Mouse (Mus musculus): ENCODE measurements around the gene Dhx32. TPM values are rescaled to one million over a fixed set of nuclear protein-coding genes. Genes with fewer than 3 reads are reported as not detected.

Dhx32 gene
- polyA plus RNA-seq, 1 experiment from 2014 or later = 38.5 TPM

DNA sequence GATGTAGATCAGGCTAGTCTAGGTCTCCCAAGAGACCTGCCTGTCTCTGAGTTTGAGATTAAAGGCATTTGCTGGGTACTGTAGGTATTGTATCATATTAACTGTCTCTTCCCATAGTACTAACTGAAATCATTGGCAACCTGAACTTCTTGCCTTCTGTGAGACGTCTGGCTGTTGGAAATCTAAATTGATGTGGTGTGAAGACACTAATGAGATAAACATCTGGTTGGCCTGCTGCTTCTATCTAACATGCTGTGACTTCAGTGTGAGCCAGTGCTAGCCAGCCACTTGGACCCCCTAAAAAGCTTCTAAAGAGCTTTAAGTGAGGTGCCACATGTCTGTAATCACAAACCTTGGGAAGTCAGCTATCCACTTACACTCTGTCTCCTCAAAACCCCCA is 10.2 kb upstream of the Dhx32 start:
- WGBS = 31% methylated on average over 1 of the region's 1 CpGs

GRCm38 (mm10) chr7:133790608-133791229 is 8.2 kb upstream of the Dhx32 start:
- no peaks in the 10 kb centered on the region for H3K9me3 ChIP-seq
- no peaks in the 10 kb centered on the region for H3K27me3 ChIP-seq (replicated peaks; ENCODE audit: low read depth, poor library complexity, severe bottlenecking)
- 89% methylated on average over 4 of the region's 4 CpGs for WGBS

More for the DNA sequence above, 10.2 kb upstream of the Dhx32 start:
- H3K27me3 ChIP-seq (replicated peaks; ENCODE audit: low read depth, poor library complexity, severe bottlenecking) = no peaks in the 10 kb centered on the region
- H3K4me1 ChIP-seq = peaks cover 14% of the 10 kb centered on the region
- no peak overlapping the region for H3K4me3 ChIP-seq
- DNase-seq (ENCODE audit: low spot score) = no peak
- no peak overlapping the region for H3K27ac ChIP-seq (replicated peaks)
- H3K9me3 ChIP-seq = no peaks in the 10 kb centered on the region
- no peaks in the 10 kb centered on the region for H3K36me3 ChIP-seq (replicated peaks)

DNA sequence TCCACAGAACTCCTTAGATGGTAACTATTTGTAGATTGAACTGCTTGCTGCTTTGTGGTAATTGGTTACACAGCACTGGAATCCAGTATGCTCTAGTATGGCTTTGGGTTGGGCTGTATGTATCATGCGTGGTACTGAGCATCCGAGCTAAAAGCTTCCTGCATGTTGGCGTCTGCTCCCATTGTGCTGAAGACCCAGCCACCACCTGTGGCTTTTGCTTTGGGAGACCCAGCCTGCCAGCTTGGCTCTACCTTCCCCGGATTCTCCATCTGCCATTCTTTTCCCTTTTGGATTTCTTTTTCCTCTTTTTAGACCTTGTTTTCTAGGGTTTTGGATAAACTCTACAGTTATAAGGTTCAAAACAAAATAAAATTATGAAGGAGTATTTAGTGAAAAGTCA is 7.6 kb upstream of the Dhx32 start:
- H3K4me3 ChIP-seq = no peak overlapping the region
- no peaks in the 10 kb centered on the region for H3K27me3 ChIP-seq (replicated peaks; ENCODE audit: low read depth, poor library complexity, severe bottlenecking)
- 93% methylated on average over 4 of the region's 4 CpGs for WGBS
- no peak overlapping the region for H3K27ac ChIP-seq (replicated peaks)
- no peaks in the 10 kb centered on the region for H3K36me3 ChIP-seq (replicated peaks)
- H3K9me3 ChIP-seq = no peaks in the 10 kb centered on the region
- H3K4me1 ChIP-seq = peaks cover 14% of the 10 kb centered on the region
- no peak for DNase-seq (ENCODE audit: low spot score)

More at GRCm38 (mm10) chr7:133790608-133791229, 8.2 kb upstream of the Dhx32 start:
- Histone ChIP-seq H3K4me1 (peaks cover 14% of the 10 kb centered on the region), H3K36me3 (replicated peaks) (no peaks in the 10 kb centered on the region), H3K4me3 (no peak overlapping the region), H3K27ac (replicated peaks) (no peak overlapping the region)
- DNase-seq (ENCODE audit: low spot score) = no peak

DNA sequence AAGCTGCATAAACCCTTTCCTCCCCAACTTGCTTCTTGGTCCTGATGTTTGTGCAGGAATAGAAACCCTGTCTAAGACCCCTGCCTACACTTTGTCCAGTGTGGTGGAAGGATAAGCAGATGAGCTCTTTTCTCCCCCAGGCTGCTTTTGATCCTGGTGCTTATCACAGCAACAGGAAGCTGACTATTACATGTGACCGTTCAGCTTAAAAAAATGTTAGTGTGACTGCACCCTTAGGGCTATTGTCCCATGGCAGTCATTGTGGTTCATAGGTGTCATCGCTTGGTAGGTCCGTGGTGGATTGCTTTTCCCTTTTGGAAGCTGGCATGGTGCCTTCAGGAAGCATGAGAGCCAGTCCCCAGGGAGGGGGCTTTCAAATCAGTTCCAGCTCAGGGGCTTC is 5.6 kb upstream of the Dhx32 start:
- H3K36me3 ChIP-seq (replicated peaks) = no peaks in the 10 kb centered on the region
- 68% methylated on average over 3 of the region's 3 CpGs for WGBS

DNA sequence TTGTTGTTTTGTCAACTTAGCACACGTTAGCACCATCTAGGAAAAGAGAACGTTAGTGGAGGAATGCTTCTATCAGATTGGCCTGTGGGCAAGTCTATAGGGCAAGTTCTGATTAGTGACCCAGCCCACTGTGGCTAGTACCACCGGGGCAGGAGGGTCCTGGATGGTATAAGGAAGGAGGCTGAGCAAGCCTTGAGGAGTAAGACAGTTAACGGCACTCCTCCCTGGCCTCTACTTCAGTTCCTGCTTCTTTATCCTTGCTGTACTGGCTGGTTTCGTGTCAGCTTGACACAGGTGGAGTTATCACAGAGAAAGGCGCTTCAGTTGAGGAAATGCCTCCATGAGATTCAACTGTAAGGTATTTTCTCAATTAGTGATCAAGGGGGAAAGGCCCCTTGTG is 5.0 kb upstream of the Dhx32 start:
- no peaks in the 10 kb centered on the region for H3K36me3 ChIP-seq (replicated peaks)
- H3K9me3 ChIP-seq = no peaks in the 10 kb centered on the region
- no peak for DNase-seq (ENCODE audit: low spot score)
- no peaks in the 10 kb centered on the region for H3K27me3 ChIP-seq (replicated peaks; ENCODE audit: low read depth, poor library complexity, severe bottlenecking)
- peaks cover 15% of the 10 kb centered on the region for H3K4me1 ChIP-seq
- H3K27ac ChIP-seq (replicated peaks) = no peak overlapping the region
- no peak overlapping the region for H3K4me3 ChIP-seq
- 85% methylated on average over 6 of the region's 6 CpGs for WGBS

More for the DNA sequence above, 5.6 kb upstream of the Dhx32 start:
- DNase-seq (ENCODE audit: low spot score) = no peak
- no peak overlapping the region for H3K4me3 ChIP-seq
- H3K27me3 ChIP-seq (replicated peaks; ENCODE audit: low read depth, poor library complexity, severe bottlenecking) = no peaks in the 10 kb centered on the region
- no peak overlapping the region for H3K27ac ChIP-seq (replicated peaks)
- no peaks in the 10 kb centered on the region for H3K9me3 ChIP-seq
- H3K4me1 ChIP-seq = peaks cover 14% of the 10 kb centered on the region

DNA sequence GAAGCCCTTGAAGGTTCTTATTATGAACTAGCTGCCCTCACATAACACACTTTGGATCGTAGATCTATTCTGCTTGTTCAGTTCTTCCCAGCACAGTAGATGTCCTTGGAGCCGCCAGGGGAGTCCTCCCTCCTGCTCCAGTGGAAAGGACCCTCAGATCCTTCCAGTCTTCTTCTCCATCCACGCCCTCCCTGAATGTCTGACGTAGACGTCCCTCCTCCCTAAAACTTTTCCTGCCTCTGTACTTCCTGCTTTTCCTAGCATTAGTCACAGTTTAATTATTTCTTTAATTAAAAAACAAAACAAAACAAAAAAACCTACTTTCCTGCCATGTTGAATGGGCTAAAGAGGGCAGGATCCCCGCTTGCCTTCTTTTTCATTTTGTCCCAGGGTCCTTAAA is 535 bp downstream of the Dhx32 start:
- DNase-seq (ENCODE audit: low spot score) = no peak
- Histone ChIP-seq H3K4me3 (no peak overlapping the region), H3K4me1 (peaks cover 7% of the 10 kb centered on the region; the same call in 1 of the 2 replicates), H3K9me3 (no peaks in the 10 kb centered on the region), H3K27me3 (replicated peaks; ENCODE audit: low read depth, poor library complexity, severe bottlenecking) (peaks cover 6% of the 10 kb centered on the region; the same call in 1 of the 2 replicates), H3K36me3 (replicated peaks) (no peaks in the 10 kb centered on the region), H3K27ac (replicated peaks) (no peak overlapping the region)
- 64% methylated on average over 6 of the region's 6 CpGs for WGBS

DNA sequence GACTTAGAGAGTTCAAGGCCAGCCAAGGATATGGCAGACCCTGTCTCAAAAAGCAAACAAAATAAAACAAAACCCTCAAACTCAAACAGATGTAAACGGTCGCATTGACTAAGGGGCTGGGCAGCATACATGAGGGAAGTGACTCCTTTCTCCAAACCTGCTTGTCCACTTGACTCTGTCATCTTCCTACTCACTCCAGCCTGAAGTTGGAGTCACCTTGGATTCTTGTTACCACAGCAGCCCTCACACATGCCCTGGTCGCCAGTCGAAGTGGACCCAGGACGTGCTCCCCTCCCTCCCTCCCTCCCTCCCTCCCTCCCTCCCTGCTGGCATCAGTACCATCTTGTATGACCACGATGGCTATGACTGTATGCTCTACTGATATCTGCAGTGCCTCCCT is 943 bp downstream of the Dhx32 start:
- H3K9me3 ChIP-seq = no peaks in the 10 kb centered on the region
- no peak for DNase-seq (ENCODE audit: low spot score)
- WGBS = 74% methylated on average over 6 of the region's 6 CpGs
- peaks cover 11% of the 10 kb centered on the region; the same call in 1 of the 2 replicates for H3K4me1 ChIP-seq
- H3K27ac ChIP-seq (replicated peaks) = no peak overlapping the region
- no peaks in the 10 kb centered on the region for H3K36me3 ChIP-seq (replicated peaks)
- H3K4me3 ChIP-seq = no peak overlapping the region
- H3K27me3 ChIP-seq (replicated peaks; ENCODE audit: low read depth, poor library complexity, severe bottlenecking) = peaks cover 6% of the 10 kb centered on the region; the same call in 1 of the 2 replicates

DNA sequence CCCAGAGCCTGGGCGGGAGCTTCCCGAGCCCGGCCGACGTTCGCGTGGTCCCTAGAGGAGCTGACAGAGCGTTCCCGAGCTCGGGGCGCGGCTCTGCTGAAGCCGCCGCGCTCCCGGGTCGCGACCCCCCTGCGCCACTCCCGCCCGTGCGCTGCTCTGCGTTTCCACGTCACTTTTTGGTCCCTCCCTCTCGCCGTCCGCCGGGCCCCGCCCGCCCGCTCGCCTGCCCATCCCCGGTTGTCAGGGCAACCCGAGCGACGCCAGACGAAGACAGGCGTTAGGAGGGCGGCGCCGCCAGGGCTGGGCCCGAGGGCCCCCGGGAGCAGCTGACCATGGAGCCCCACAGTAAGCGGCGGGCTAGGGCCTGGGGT is 5.9 kb downstream of the Dhx32 start, which contains the start of gene Fank1:
Gene Fank1 (plus strand): TSS at position 236 of the 371 bp plus-strand sequence.
- peak; percentile 94 for DNase-seq (ENCODE audit: low spot score)
- Histone ChIP-seq H3K4me1 (peaks cover 18% of the 10 kb centered on the region), H3K27ac (replicated peaks) (peak within 1 kb of the TSS; percentile 83), H3K9me3 (no peaks in the 10 kb centered on the region), H3K4me3 (peak within 1 kb of the TSS; percentile 79), H3K27me3 (replicated peaks; ENCODE audit: low read depth, poor library complexity, severe bottlenecking) (peaks cover 24% of the 10 kb centered on the region), H3K36me3 (replicated peaks) (no peaks in the 10 kb centered on the region)
- WGBS = under 1% methylated on average over 45 of the region's 45 CpGs

- no peak for DNase-seq (ENCODE audit: low spot score)
- 4% methylated on average over 38 of the region's 38 CpGs for WGBS
- H3K27ac ChIP-seq (replicated peaks) = peak overlapping the region; percentile 83
- H3K27me3 ChIP-seq (replicated peaks; ENCODE audit: low read depth, poor library complexity, severe bottlenecking) = peaks cover 24% of the 10 kb centered on the region
- H3K4me1 ChIP-seq = peaks cover 18% of the 10 kb centered on the region
- no peaks in the 10 kb centered on the region for H3K36me3 ChIP-seq (replicated peaks)
- no peaks in the 10 kb centered on the region for H3K9me3 ChIP-seq
- H3K4me3 ChIP-seq = peak overlapping the region; percentile 79
Measured at GRCm38 (mm10) chr7:133775796-133776625, 6.5 kb downstream of the Dhx32 start.

DNA sequence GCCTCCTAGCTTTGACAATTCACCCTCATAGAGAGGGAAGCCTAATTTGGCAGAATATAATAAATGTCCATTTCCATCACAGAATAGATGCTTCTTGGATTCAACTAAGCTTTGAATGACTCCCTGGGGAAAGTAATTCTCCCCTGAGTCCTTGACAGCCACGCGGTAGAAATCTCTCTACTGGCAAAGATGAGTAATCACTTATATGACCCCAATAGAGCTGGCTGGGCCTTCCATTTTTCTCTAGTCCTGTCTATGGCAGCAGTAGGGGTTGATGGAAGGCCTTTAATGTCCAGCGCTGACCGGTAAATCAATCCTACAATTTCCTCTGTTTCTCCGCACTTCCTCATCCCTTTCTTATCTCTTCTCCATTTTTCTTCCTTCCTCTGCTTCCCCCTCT is 7.3 kb downstream of the Dhx32 start:
- H3K4me3 ChIP-seq = peak overlapping the region; percentile 79; the same call in 1 of the 2 replicates
- DNase-seq (ENCODE audit: low spot score) = no peak
- H3K36me3 ChIP-seq (replicated peaks) = no peaks in the 10 kb centered on the region
- H3K9me3 ChIP-seq = no peaks in the 10 kb centered on the region
- WGBS = 79% methylated on average over 5 of the region's 5 CpGs
- H3K4me1 ChIP-seq = peaks cover 18% of the 10 kb centered on the region
- H3K27ac ChIP-seq (replicated peaks) = no peak overlapping the region
- peaks cover 24% of the 10 kb centered on the region for H3K27me3 ChIP-seq (replicated peaks; ENCODE audit: low read depth, poor library complexity, severe bottlenecking)

- no peak for DNase-seq (ENCODE audit: low spot score)
- Histone ChIP-seq H3K27me3 (replicated peaks; ENCODE audit: low read depth, poor library complexity, severe bottlenecking) (no peaks in the 10 kb centered on the region), H3K36me3 (replicated peaks) (no peaks in the 10 kb centered on the region), H3K27ac (replicated peaks) (no peak overlapping the region), H3K4me1 (0 out of 2 replicates have a peak, but pooled peaks cover 12% of the 10 kb centered on the region), H3K4me3 (no peak overlapping the region), H3K9me3 (no peaks in the 10 kb centered on the region)
- 76% methylated on average over 5 of the region's 5 CpGs for WGBS
Measured at GRCm38 (mm10) chr7:133768517-133768916, 14.0 kb downstream of the Dhx32 start.

GRCm38 (mm10) chr7:133768027-133768426 is 14.5 kb downstream of the Dhx32 start:
- no peak for DNase-seq (ENCODE audit: low spot score)
- H3K4me1 ChIP-seq = 0 out of 2 replicates have a peak, but pooled peaks cover 12% of the 10 kb centered on the region
- H3K27ac ChIP-seq (replicated peaks) = no peak overlapping the region
- H3K9me3 ChIP-seq = no peaks in the 10 kb centered on the region
- H3K4me3 ChIP-seq = no peak overlapping the region
- H3K27me3 ChIP-seq (replicated peaks; ENCODE audit: low read depth, poor library complexity, severe bottlenecking) = no peaks in the 10 kb centered on the region
- no peaks in the 10 kb centered on the region for H3K36me3 ChIP-seq (replicated peaks)
- WGBS = 88% methylated on average over 4 of the region's 4 CpGs
